Mouse (Mus musculus) 3134 (cell line): ENCODE results near the gene Ccdc12.
"Not testable (repeated sequence)": the region's sequence is repeated elsewhere in the genome, so short reads cannot be mapped to it uniquely, and the experiment has no call there.

Experiments used
- DNase-seq: peaks from one replicate; pipeline ENCODE4 v3.0.0-alpha.2; 2011; ENCODE audit warnings: low spot score; ENCODE audit not compliant: insufficient read length; ENCODE audit errors: extremely low read depth

The Ccdc12 gene

DNA sequence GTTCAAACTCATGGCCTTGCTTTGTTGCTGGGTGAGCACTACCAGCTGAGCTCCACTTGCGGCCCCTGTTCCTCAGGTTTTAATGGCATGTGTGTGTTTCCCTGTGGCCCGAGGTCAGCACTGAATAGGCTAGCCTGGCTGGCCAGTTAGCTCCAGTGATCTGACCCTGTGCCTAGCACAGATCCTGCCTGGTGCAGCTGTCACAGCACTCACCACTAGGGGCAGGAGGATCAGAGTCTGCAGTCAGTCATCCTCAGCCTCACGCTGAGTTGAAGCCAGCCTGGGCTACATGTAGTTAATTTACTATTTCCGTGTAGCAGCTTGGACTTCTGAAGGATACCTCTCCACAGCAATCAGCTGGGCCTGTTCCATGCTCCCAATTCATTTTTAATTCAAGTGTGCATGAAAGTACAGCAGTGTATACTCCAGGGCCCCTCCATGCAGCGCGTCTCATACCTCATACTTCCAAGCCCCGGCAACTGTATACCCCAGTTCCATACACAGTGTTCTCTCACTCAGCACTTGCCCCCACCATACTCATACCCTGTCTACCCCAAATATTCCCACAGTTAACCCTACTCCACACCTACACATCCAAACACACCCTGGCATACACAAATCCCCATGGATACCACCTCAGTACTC, 16.3 kb downstream of the Ccdc12 start:
- DNase-seq = no peak

DNA sequence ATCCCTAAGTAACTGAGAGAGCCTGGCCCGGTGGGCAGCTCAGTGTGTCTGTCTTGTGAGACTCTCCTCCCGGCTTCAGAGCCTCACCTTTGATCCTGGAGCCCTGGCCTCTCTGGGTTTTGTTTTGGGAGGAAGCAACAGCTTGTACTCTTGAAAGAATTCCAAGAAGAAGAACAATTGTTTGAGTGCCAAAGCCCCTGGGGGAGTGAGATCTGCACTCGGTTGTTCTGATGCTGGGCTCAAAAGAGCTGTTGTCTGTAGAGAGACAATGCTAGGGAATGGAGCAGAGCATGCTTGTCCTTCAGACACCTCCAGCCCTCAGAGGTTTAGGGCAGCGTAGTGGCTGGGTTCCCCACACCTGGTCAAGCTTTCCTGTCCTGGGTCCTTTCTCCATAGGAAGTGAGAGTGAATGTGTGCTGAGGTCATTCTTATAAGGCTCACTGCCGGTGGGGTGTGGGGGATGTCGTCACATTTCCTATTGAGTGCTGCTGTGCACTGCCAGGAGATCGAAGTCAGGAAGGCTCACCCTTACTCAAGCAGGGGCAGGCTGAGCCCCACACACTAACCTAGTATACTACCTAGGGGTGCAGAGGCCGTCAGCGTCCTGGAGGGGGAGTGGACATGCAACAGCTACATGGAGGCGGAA, 16.9 kb downstream of the Ccdc12 start:
- DNase-seq = no peak

DNA sequence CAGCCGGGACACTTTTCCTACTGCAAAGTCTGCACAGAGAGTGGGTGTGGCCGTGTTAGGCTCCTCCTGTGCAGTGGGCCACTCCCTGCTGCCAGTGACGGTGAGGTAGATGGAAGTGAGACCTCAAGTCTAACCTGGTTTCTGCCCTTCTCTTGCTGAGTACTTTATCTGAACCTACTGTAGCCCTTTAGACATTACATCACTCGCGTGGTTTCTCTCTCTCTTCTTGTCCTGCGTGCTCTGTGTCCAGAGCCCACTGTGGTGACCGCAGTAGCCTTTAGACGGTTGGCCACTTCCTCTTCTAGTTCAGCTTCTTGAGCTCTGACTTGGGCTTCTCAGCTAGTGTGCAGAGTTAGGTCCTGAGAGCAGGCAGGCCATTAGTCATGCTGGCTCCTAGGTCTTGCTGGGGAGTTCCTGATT, 20.2 kb downstream of the Ccdc12 start:
- DNase-seq = no peak

DNA sequence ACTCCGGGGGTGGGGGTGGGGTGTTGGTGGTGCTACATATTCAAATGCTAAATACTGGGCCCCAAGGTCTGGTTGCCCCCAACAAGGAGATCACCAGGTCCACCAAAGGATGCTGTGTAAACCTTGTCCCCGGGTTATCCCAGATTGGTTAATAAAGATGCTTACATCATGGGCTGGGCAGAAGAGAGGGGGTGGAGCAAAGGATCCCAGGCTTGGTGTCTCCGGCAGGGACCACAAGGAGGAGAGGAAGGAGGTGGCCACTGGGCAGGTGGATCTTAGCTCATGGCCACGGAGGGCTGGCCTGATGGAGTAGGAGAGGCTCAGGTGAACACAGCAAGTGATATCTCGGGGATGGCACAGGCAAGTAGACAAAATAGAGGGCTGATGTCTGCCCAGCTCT, 22.6 kb downstream of the Ccdc12 start:
- no peak for DNase-seq

DNA sequence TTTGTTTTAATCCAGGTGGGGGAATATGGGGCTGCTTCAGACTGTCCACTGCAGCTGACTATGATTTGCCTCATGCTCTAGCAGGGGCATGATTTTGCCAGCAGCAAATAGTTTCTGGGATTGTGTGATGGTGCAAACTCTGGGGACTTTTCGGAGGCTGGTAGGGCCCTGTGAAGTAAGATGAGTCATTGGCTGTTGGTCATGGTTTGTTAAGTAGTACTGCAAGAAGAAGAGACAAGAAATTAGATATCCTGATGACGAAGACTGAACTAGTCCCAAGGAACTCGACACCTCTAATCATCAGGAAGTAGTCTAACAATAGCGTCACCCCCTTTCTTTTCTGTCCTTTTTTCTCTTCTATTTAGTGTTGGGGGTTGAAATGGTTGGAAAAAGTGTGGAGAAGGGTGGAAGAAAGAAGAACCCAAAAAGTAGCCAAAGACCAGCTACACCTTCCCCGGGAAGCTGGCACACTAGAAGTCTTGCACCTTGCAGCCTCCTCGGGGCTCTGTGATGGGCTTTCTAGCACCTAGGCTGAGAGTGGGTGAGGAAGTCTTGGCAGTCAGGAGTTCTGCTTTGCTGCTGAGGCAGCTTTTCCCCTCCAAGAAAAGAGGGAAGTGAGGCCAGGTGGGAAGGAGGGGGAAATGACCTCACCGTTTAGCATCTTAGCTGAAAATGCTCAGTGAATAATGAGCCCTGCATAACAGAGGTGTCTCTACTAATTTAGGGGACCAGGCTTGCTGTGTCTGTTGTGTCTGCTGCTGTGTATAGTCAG, 24.6 kb downstream of the Ccdc12 start:
- DNase-seq = peak; percentile 49

DNA sequence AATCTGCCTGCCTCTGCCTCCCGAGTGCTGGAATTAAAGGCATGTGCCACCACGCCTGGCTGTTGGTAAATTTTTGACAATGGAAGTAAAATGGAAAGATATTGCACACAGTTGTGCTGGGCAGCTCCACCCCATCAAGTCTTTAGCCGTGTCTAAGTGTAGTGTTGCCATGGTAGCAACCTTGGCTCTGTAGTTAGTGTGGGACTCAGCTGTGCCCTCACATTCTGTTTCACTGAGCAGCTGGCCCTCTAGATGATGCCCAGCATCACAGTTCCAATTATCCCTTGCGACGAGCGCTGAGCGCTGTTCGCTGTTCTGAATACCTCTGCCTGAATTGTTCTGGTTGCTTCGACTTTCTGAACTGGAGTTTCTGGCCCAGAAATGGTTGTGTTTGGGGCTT, 25.5 kb downstream of the Ccdc12 start:
- no peak for DNase-seq

DNA sequence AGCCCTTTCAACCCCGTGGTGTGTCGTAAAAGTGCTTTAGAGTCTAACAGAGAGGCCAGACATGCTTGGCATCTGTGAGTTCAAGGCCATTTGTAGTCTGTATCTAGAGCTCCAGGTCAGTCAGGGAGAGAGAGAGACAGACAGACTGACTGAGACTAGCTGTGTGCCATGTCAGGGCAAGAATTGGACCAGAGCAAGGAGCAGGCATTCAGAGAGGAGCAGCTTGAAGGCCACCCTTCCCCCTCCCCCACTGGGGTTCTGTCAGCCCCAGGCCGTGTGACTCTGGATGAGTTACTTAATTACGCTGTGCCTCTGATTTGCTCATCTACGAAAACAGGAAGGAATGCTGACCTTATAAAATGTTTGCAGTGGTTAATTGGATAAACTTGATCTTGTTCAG, 26.0 kb downstream of the Ccdc12 start:
- DNase-seq = no peak

DNA sequence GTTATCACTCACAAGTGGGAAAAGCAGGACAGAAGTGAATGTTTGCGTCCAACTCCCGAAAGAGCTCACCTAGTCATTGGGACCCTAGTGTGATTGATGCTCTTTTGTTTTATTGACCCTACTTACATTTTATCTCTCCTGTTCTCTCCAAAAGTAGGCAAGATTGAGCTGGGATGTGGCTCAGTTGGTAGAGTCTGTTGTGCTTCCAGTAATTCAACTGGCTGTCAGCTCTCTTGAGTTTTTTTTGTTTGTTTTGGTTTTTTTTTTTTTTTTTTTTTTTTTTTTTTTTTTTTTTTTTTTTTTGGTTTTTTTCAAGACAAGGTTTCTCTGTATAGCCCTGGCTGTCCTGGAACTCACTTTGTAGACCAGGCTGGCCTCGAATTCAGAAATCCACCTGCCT, 26.4 kb downstream of the Ccdc12 start:
- DNase-seq = not testable (repeated sequence)

DNA sequence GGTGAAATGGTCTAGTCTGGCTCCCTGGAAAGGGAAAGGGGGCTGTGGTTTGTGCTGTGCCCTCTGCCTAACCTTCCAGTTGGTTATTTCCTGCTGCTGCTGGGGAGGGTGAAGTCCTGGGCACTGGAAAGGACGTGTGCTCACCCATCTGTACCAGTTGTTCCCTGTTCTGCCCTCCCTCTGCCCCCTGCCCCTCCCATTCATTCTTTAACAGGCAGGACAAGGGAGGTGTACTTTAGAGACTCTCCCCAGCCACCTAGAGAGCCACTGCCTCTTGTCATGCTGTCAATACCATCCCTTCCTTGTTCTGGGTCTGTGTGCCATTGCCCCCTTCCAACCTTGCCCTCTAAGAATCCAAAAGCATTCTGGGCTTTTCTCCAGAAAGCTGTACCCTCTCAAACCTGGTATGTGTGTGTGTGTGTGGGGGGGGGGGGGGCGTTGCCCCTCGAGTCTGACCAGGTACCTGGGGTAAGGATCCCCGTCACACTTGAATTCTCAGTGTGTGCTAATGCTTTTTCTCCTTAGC, 27.3 kb downstream of the Ccdc12 start:
- DNase-seq = peak; percentile 30

DNA sequence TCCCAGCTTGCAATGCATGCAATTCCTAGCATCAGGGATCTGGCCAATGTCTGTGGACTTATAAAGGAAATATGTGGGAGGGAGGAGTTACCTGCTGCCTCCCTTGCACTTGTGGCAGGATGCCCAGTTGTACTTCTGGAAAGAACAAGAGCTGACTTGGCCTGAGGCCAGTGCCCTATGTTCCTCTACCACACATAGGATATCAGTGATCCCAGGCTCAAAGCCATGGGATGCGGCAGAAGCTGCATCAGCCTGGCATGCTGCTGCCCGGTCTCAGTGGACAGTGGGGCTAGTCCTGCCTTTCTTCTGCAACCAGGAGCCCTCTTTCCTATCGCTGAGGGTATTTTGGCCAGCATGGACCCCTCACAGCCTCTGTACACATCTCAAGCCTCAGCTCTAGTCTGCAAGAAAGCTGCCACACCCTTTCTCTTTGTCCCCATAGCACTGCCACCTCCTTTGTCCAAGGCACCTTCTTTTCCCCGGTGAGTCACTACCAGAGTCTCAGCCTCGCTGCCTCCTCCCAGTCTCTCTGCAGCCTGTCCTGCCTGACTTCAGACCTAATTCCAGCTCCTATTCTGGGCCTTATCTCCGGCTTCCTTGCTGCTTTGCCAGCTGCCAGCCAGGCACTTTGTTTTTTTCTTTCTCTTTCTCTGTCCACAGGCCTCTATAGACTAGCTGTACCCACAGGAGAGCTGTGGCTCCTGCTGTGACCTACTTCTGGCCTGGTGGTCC, 28.0 kb downstream of the Ccdc12 start:
- peak; percentile 63 for DNase-seq

DNA sequence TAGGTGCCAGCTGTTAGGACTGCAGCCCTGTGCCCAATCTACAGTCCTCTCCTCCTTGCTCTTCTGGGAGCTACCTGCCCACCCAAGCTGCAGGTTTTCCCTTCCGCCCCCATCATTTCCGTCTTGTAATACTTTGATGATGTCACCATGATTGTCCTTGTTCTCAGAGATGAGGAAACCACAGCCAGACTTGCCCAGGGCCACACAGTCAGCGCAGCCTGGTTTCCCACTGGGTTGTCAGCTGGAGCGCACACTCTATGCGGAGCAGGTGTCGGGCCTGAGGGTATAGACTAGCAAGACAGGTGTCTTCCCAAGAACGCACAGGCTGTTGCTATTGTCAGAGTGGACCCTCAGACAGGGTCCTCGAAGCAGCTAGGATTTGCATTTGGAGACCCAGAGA, 28.9 kb downstream of the Ccdc12 start:
- DNase-seq = peak; percentile 63

DNA sequence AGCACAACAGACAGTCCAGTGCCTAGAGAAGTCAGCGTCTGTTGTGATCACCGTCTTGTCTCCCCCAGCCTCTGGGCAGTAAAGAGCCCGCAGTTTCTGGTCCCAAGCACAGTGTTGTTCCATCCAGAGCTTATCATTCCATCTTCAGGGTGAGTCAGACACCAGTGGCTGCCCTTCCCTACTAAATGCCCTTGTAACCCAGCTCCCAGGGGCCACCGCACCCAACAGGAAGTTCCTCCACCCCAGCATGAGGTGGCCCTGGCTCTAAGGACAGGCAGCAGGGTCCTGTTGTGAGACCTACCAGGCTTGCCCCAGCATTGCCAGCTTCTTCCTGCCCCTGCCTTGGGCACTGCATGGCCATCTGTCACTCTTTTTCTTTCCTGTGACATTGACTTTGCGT, 29.3 kb downstream of the Ccdc12 start:
- DNase-seq = peak; percentile 69

DNA sequence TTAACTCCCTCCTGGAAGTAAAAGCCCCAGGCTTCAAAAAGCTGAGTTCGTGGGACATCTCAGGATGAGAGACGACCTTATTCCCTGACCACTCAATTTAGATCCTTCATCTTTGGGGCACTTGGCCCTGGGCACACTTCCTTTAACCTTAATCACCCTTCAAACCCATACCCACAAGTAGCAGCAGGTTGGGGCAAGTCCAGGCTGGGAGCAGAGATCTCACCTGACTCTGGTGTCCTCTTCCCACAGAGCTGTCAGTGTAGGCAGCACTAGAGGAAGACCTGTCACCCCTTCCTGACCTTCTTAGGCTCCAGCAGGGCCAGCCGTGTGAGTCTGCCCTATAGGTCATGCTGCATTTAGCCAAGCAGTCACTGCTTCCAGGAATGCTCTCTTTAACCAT, 30.2 kb downstream of the Ccdc12 start:
- no peak for DNase-seq

DNA sequence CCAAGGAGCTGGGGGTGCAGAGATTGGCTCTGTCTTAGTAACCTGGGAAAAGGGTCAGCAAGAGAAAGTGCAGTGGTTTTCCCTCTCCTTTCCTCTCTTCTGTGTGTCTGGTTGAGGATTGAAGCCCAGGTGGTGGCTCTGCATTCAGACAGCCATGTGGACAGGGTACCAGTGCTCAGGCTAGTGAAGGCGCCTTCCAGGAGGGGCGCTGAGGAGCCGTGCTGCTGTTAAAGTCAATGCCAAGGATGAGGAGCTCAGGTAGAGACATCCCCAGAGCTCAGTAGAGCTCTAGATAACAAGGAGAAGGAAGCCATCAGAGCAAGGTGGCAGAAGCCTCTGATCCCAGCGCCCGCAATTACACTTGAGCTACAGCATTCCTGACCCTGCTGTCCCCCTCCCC, 30.8 kb downstream of the Ccdc12 start:
- no peak for DNase-seq

DNA sequence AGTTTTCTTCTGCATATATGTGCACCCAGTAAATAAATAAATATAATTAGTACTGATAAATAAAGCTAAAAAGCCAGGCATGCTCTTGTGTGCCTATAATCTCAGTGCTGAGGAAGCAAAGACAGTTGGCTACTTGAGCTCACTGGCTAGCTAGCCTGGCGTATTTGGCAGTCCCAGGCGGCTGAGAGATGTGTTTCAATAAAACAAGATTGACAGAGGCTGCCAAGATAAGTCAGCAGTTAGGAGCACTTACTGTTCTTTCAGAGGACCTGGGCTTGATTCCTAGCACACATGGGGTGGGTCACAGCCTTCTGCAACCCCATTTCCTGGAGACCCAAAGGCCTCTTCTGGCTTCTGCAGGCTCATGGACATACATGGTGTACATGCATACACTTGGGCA, 31.5 kb downstream of the Ccdc12 start:
- no peak for DNase-seq

DNA sequence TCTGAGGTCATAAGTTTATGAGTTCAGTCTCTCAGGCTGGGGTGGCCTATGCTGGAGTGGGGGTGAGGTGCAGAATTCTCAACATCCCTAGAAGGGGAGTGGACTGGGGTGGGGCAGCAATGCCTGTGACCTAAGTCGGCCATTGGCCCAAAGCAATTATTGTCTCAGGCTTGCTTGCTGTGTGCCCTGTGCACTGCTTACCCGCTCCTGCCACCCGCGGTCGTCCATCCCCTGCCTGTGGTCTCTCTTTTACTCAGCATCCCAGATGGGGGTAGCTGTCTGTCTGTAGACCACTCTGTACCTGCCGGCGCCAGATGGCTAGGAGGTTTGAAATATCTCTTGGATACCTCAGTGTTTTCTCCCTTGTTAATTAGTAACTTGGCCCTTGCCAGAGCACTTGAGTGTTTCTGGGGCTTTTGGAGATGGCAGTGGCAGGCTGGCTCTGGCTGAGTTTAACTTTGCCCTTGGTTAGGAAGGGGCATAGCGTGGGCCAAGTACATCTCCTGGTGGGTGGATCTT, 33.0 kb downstream of the Ccdc12 start:
- no peak for DNase-seq

DNA sequence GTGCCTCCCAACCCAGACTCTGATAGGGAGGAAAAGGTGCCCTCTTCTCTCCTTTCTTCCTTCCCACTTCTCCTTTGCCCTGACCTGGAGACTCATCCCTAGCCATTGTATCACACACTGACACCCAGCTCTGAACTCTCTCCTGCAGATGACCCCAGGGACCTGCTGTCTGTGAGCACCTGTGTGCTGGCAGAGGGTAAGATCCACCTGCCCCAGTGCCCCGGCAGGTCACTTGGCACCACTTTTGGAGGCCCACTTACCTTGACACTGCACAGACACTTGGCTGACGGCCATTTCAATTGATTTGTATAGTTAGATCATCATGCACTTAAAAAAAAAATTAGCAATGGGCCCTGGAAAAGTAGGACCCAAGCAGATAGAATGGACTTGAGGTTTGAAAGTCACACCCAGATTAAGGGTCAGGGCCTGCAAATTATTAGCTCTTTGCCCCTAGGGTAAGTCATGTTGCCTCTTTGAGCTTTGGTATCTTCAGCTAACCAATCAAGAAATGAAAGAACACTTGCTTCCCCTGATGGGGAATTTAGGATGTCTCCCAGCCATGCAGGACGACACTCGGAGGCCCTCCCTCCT, 39.0 kb downstream of the Ccdc12 start:
- no peak for DNase-seq

DNA sequence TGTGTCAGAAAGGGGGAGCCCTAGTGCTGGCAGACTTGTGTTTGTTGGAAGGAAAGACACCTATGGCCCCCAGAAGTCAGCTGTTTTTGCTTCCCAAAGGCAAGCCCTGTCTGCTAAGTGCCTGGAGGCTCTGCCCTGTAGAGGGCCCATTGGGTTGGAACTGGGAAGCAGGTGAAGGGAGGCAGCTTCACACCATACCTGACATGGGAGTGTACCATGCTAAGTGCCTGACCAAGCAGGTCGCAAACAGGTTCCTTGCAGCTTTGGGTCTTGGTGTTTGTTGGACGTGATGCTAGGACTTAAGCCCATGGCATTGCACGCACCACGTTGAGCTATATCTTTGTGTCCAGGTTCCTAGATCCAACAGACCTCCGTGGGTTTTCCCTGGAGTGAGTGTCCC, 40.1 kb downstream of the Ccdc12 start:
- DNase-seq = no peak

DNA sequence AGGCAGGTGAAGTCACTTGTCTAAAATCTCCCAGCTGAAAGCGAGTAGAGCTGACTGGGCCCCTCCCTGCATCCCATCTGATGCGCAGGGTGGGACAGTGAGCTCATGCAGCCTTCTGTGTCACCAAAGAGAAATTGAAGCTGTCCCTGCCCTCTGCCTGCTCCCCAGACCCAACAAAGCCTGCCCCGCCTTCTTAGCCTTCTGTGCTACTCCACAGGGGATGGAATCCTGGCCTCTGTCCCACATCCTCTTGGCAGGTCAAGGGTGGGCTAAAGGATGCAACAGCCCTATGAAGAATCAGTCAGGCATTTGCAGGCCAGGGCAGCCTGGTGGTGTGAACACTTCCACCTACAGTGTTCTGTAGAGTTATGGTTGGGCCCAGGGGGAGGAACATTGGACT, 41.2 kb downstream of the Ccdc12 start:
- DNase-seq = no peak

DNA sequence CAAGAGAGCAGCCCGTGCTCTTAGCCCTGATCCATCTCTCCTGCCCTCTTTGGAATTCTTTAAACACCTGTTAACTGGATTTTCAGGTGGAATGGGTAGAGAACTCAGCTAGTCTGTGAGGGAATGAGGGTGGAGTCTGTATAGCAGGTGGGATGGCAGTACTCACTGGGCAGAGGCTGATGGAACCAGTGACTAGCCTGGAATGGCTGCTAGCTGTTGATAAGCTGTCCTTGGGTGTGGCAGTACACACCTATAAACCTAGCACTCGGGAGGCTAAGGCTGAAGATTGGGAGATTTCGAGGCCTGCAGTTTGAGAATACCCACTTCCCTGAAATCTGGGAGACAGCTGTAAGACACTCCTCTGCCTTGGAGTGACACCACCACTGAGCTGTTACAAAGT, 43.3 kb downstream of the Ccdc12 start:
- no peak for DNase-seq
